Mouse (Mus musculus): ENCODE measurements around the gene Man1c1. TPM values are rescaled to one million over a fixed set of nuclear protein-coding genes. Genes with fewer than 3 reads are reported as not detected.

The Man1c1 gene
- total and polyA plus RNA-seq, 3 experiments, result 0.04 to 0.44 (median 0.20) TPM

DNA sequence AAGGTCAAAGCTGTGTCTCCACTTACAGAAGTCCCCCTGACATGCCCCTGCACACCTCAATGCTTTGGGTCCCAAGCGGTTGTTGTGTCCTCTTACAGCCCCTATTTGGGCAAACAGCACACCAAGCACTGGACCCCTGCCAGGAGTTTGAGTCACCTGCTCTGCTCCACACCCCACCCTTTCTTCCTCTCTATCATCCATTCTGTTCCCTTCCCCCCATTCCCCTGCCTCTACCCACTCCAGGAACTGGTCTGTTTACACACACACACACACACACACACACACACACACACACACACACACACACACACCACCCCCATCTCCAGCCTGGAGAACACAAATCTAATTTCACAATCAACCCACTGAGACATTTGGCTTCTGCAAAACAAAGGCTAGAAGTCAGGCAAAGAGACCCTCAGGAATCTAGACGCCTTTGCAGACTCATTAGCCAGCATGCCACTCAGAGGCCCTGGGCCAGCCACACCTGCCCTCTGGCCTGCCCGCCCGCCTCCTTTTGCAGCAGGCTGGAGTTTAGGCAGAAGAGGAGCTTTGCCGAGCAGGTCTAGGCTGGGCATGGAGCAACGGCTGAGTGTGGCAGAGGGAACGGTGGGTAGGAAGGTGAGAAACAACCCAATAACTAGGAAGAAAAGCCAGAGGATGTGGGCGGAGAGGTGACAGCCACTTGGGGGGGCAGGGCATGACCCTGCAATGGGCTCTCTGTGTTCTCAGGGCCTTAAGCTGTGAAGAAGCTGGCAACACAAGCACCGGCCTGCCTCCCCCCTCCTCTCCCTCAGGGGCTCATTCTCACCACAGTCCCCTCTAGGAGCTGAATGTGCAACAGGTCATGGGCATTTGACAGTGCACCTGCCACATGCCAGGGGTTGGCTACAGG lies 157.0 kb downstream of the Man1c1 start:
- Histone ChIP-seq H3K27ac (ENCODE audit: insufficient read depth, low read depth) (no peak overlapping the region), H3K4me1 (ENCODE audit: control insufficient read depth in 1 of 2, insufficient read depth in 2 of 2) (peaks cover 0 to 8% of the 10 kb centered on the region in 2 experiments; a peak in 1 of 4 replicates), H3K79me2 (replicated peaks; ENCODE audit: control insufficient read depth, extremely low read depth, insufficient read depth, poor library complexity, severe bottlenecking) (no peaks in the 10 kb centered on the region), H3K27me3 (replicated peaks) (peaks cover 3% of the 10 kb centered on the region), H3K9me3 (replicated peaks; ENCODE audit: low read length) (peaks cover 16% of the 10 kb centered on the region), H3K4me2 (ENCODE audit: insufficient read depth, low read depth, poor library complexity, severe bottlenecking) (no peak overlapping the region), H3K4me3 (replicated peaks in 1 of 3; ENCODE audit: low read depth in 2 of 3, low read length in 2 of 3, poor library complexity in 1 of 3) (no peak overlapping the region), H3K36me3 (replicated peaks in 1 of 2; ENCODE audit: control insufficient read depth in 1 of 2, insufficient read depth in 1 of 2, low read length in 1 of 2) (no peaks in the 10 kb centered on the region), H3K9ac (ENCODE audit: insufficient read depth, low read depth) (no peak overlapping the region)
- DNase-seq (ENCODE audit: extremely low read depth), result no peak
- dilution Hi-C loops (cut with MboI; ENCODE audit: extremely low pct_ligation_motif_present, extremely low pct_unique_long_range_greater_than_20kb, low sequenced_read_pairs), result no loop called here
- in situ Hi-C loops (cut with MboI; ENCODE audit: low pct_ligation_motif_present, low pct_unique_long_range_greater_than_20kb, low sequenced_read_pairs), result loop anchor here (10.0 kb wide), 1 partner anchor 248 kb away; no protein-coding TSS in a partner anchor
- TF ChIP-seq SIN3A (IDR thresholded peaks at IDR 0.05; ENCODE audit: low read length) (no peak), CHD1 (IDR thresholded peaks at IDR 0.05; ENCODE audit: low read depth, low read length) (no peak), USF2 (conservative IDR thresholded peaks at IDR 0.05; ENCODE audit: low read depth, low read length) (no peak)

DNA sequence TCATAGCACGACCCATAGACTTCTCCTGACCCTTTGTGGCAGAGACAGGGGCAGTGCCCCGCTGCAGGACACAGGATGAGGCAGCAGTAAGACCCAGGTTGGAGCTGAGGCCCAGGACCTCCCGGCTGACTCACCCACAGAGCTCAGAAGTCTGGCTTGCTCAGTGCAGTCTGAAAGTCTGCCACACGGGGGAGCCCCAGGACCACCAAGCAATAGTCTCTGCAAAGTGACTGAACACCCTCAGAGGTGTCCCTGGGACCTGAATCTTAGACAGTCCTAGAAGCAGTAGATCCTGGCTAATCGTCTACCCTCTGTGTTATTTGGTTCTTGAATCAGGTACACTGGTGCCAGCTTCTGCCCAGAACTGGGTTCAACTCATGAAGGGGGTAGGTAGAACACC lies 160.8 kb downstream of the Man1c1 start:
- Histone ChIP-seq H3K9me3 (replicated peaks; ENCODE audit: low read length) (no peaks in the 10 kb centered on the region), H3K27ac (ENCODE audit: insufficient read depth, low read depth) (no peak overlapping the region), H3K27me3 (replicated peaks) (peaks cover 12% of the 10 kb centered on the region), H3K79me2 (replicated peaks; ENCODE audit: control insufficient read depth, extremely low read depth, insufficient read depth, poor library complexity, severe bottlenecking) (no peaks in the 10 kb centered on the region), H3K4me2 (ENCODE audit: insufficient read depth, low read depth, poor library complexity, severe bottlenecking) (no peak overlapping the region), H3K36me3 (replicated peaks in 1 of 2; ENCODE audit: control insufficient read depth in 1 of 2, insufficient read depth in 1 of 2, low read length in 1 of 2) (no peaks in the 10 kb centered on the region), H3K4me1 (ENCODE audit: control insufficient read depth in 1 of 2, insufficient read depth in 2 of 2) (peaks cover 0 to 5% of the 10 kb centered on the region in 2 experiments; a peak in 1 of 4 replicates), H3K4me3 (replicated peaks in 1 of 3; ENCODE audit: low read depth in 2 of 3, low read length in 2 of 3, poor library complexity in 1 of 3) (no peak overlapping the region), H3K9ac (ENCODE audit: insufficient read depth, low read depth) (no peak overlapping the region)
- no peak for TF ChIP-seq JUN (IDR thresholded peaks at IDR 0.05; ENCODE audit: insufficient read depth, low read depth, low read length)
- peak; percentile 66 to 90 for TF ChIP-seq CTCF (conservative IDR thresholded peaks at IDR 0.05 in 1 of 2, IDR thresholded peaks at IDR 0.05 in 1 of 2; ENCODE audit: low read depth in 2 of 2, low read length in 2 of 2)
- 0 out of 2 replicates have a peak, but pooled peaks have one; percentile 31 for TF ChIP-seq ZC3H11A (IDR thresholded peaks at IDR 0.05; ENCODE audit: low read depth, low read length)
- TF ChIP-seq RAD21 (IDR thresholded peaks at IDR 0.05; ENCODE audit: low read depth, low read length), result peak; percentile 89
- peak; percentile 86 for TF ChIP-seq SMC3 (IDR thresholded peaks at IDR 0.05; ENCODE audit: low read depth, low read length)
- peak; percentile 85 for DNase-seq (ENCODE audit: extremely low read depth)
- in situ Hi-C loops (cut with MboI; ENCODE audit: low pct_ligation_motif_present, low pct_unique_long_range_greater_than_20kb, low sequenced_read_pairs) (loop anchor here (5.0 to 10.0 kb wide), 2 partner anchors 169 to 252 kb away; no protein-coding TSS in a partner anchor), dilution Hi-C loops (cut with MboI; ENCODE audit: extremely low pct_ligation_motif_present, extremely low pct_unique_long_range_greater_than_20kb, low sequenced_read_pairs) (no loop called here)

DNA sequence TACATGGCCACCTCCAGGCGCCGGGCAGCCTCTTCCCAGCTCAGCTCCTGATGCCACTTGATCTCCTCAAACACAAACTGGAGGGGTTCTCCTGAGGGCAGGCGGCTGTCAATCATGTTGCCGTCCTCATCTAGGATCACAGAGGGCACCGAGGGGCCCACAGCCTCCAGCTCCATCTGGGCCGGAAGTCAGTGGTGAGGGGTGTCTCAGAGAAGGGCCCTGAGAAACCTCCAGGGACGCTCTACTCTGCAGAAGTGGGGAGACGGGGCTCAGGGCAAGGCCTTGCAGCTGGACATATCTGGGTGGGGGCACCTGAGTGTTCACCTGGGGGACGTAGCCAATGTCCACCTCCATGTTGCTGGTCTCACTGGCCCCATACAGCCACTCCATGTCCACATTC lies 161.4 kb downstream of the Man1c1 start:
- Histone ChIP-seq H3K27me3 (replicated peaks) (peaks cover 17% of the 10 kb centered on the region), H3K9ac (ENCODE audit: insufficient read depth, low read depth) (no peak overlapping the region), H3K36me3 (replicated peaks in 1 of 2; ENCODE audit: control insufficient read depth in 1 of 2, insufficient read depth in 1 of 2, low read length in 1 of 2) (no peaks in the 10 kb centered on the region), H3K4me2 (ENCODE audit: insufficient read depth, low read depth, poor library complexity, severe bottlenecking) (no peak overlapping the region), H3K79me2 (replicated peaks; ENCODE audit: control insufficient read depth, extremely low read depth, insufficient read depth, poor library complexity, severe bottlenecking) (no peaks in the 10 kb centered on the region), H3K27ac (ENCODE audit: insufficient read depth, low read depth) (no peak overlapping the region), H3K9me3 (replicated peaks; ENCODE audit: low read length) (no peaks in the 10 kb centered on the region), H3K4me1 (ENCODE audit: control insufficient read depth in 1 of 2, insufficient read depth in 2 of 2) (no peaks in the 10 kb centered on the region), H3K4me3 (replicated peaks in 1 of 3; ENCODE audit: low read depth in 2 of 3, low read length in 2 of 3, poor library complexity in 1 of 3) (no peak overlapping the region)
- in situ Hi-C loops (cut with MboI; ENCODE audit: low pct_ligation_motif_present, low pct_unique_long_range_greater_than_20kb, low sequenced_read_pairs) (loop anchor here (5.0 to 10.0 kb wide), 2 partner anchors 170 to 252 kb away; no protein-coding TSS in a partner anchor), dilution Hi-C loops (cut with MboI; ENCODE audit: extremely low pct_ligation_motif_present, extremely low pct_unique_long_range_greater_than_20kb, low sequenced_read_pairs) (no loop called here)
- no peak for DNase-seq (ENCODE audit: extremely low read depth)
- TF ChIP-seq CHD2 (IDR thresholded peaks at IDR 0.05; ENCODE audit: low read length) (no peak), MEF2A (IDR thresholded peaks at IDR 0.05; ENCODE audit: borderline replicate concordance, low read depth, low read length) (no peak), RAD21 (IDR thresholded peaks at IDR 0.05; ENCODE audit: low read depth, low read length) (no peak)
